Mouse (Mus musculus) layer of hippocampus, adult 9-10 months (tissue): ENCODE results near the gene Pmepa1.
A peak's percentile ranks its signal among the peaks of the same experiment; 100 is the strongest.

Experiments
- DNase-seq: peaks from one replicate; pipeline ENCODE4 v3.0.0; 2022; ENCODE audit warnings: low spot score

The Pmepa1 gene

DNA sequence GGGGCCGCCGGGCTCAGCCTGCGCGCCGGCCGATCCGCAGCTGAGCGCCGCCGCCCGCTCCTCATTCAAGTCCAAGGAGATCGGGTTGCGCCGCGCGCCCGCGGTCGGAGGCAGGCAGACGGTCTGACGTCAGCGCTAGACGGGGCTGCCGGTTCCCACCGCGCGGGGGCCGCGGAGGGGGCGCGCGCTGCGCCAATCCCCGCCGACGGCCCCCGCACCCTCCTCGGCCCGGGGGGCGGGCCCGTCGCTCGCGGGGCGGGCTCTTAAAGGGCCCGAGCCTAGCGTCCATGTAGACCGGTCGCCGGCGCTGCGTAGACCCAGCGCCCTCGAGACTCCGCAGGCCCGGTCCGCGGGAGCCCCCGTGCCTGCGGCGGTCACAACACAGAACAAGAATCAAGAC is at the start of gene Pmepa1:
Gene Pmepa1, minus strand, starts transcription at position 125 of the 400 bp plus-strand sequence.
- no peak for DNase-seq

- no peak for DNase-seq
Observed at GRCm38 (mm10) chr2:173321754-173322153, 45.4 kb upstream of the Pmepa1 start.

- DNase-seq: no peak
Observed at GRCm38 (mm10) chr2:173321194-173321593, 44.9 kb upstream of the Pmepa1 start.

DNA sequence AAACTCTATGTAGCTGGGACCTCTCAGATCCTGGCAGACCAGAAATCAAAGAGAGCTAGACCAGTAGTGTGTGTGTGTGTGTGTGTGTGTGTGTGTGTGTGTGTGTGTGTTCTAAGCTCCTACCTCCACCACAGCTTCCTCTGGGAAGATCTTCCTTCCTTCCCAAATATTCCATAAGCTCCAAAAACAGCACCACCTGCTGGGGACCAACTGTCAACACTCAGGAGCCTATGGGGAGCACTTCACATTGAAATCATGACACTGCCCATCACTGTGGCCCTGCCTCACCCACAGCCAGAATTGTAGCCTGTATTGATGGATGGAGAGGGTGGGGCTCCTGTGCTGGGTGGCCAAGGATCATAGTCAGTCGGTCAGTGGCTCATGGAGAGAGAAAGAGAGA is 38.0 kb upstream of the Pmepa1 start:
- no peak for DNase-seq

- DNase-seq: no peak
Observed at GRCm38 (mm10) chr2:173308486-173308885, 32.2 kb upstream of the Pmepa1 start.

- no peak for DNase-seq
Observed at GRCm38 (mm10) chr2:173307984-173308383, 31.7 kb upstream of the Pmepa1 start.

DNA sequence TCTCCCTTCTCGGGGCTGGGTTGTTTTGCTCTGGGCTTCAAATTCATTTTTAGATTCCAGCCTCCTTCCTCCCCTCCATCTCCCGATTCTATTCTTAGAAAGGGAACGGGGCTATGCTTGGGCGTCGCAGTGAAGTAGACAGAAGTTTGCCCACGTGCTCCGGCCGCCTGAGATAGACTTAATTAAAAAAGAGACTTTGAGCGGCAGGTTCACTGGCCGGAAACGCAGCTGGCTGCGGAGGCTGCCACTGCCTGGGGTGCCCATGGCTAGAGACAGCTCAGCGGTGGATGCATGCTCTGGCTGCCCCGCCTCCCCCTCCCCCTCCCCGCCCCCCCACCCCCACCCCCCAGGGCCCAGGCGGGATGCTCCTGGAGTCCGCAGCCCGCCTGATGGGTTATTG is 31.2 kb upstream of the Pmepa1 start:
- no peak for DNase-seq

DNA sequence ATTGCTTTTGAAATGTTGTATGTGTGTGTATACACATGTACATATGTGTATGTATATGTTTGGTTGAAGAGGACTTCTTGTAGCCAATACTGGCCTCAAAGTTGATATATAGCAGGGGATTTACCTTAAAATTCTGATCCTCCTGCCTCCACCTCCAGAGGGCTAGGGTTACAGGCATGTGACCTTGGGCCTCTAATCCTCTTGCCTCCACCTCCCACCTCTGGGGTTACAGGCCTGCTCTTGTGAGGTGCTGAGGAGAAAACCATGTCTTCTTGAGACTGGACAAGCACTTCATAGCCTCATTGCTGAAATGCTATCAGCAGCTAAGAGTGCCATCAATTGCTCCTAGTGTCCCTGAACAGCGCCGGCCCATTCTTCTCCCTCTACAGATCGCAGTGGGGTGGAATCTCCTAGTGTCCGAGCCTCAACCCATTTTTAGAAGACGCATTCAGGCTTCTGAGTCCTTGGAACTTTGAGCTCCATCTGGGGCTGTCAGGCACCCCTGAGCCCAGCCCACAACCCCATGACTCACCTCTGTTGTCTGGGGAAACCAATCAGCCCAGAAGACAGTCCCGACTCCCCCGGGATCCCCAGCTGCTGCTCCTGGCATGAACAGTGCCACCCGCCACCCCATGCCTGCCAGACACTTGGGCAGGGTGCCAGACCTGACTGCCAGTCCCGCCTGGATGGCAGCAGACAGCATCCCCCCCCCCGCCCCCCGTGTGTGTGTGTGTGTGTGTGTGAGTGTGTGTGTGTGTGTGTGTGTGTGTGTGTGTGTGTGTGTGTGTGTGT is 30.6 kb upstream of the Pmepa1 start:
- peak; percentile 59 for DNase-seq

DNA sequence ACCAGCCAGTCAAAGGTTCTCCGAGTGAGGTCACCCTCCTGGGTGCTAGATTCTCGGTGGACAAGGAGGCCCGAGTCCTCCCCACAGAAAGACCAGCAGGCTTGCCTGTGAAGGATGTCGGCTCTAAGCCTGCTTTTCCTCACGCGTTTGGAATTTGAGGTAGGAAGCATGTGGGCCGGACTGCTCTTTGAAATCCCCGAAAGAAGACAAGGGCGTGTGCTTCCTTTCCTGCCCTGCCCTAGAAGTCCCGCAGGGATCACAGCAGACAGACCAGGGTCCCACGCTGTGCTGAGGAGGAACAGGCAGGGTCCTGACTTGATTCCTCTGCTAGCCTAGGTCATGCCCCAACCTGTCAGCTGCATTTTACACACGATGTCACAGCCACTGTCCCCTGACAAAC is 28.7 kb upstream of the Pmepa1 start:
- DNase-seq: no peak

DNA sequence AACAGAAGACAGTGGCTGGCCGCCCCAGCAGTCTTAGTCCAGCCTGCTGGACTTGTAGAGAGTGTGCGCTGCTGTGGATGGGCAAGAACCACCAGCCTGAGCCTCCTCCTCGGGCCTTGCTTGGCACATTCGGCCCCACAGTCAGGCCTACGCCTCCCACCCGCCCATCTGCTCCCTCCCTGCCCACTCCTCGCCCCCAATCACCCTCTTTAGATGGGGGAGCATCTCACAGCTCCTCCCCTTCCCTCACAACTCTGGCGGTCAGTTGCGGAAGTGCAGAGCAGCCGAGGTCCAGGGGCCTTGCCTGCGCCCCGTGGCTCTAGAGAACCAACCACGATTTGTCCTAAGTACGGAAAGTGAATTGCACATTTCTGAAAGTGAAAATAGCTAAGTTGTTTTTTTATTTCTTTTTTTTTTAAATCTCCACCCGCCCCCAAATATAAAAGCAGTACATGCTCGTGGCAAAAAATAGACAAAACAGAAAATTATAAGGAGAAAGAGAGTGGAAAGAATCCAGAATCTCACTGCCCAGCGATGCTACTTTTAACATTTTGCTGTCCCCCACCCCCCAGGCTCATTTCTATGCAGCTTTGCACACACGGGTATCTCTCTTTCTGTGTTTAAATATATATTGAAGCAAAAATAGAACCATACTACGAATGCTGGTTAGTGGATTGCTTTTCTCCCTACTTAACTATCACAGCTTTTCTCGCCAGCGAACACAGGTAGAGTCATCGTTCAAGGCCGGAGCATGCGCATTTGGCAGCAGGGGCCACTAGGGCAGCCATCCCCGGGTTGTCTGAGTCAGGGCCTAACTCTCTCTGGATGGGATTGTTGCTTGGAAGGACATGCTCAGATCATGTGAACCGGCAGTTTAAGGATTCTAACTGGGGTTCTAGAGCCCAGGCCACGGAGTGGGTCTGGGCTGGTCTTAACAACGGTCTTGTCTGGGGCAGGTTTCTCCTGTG is 24.6 kb upstream of the Pmepa1 start:
- DNase-seq: no peak

DNA sequence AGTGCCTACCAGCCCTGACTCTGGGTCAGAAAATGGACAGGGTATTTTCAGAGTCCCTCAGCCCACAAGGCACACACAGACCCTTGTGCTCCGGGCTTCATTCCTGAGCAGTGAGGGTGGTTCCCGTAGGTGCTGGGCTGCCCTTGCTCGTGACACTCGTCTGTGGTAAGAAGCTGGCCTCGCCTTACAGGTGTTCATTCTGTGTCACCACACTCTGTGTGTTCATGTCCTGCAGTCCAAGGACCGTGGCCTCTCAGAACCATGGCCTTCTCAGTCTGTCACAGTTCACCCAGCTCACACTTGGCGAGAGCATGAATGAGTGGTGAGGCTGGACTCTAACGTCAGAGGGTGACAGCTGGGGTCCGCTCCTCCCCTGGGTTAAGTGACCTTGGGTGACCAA is 20.1 kb upstream of the Pmepa1 start:
- no peak for DNase-seq

DNA sequence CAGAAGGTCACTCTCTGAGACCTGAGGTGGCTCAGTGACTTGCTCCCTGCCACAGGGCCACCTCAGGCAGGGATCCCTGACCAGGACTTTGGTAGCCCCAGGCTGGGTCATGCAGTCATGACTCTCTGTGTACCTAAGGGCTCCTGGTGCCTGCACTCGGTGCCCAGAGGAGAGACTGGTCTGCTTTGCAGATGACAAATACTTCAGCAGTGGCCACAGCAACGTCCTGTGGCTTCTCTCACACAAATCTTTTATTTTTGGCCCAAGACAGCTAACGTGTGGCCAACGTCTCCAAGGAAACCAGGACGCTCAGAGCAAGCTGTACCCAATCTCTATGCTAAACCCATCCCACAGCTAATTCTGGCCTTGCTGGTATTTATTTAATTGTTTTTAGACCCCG is 16.7 kb upstream of the Pmepa1 start:
- DNase-seq: no peak

GRCm38 (mm10) chr2:173292551-173292950 is 16.2 kb upstream of the Pmepa1 start:
- DNase-seq: no peak

DNA sequence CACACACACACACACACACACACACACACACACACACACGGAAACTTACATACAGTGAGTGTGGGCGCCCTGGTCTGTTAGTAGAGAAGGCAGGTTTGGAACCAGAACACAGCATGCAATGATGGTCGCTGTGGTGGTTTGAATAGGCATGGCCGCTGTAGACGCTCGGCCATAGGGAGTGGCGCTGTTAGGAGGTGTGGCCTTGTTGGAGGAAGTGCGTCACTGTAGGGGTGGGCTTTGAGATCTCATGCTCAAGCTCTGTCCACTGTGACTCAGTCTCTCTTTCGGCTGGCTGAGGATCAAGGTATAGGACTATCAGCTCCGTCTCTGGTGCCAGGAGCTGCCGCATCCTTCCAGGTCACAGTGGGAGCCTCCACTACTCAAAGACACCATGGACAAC is 14.6 kb upstream of the Pmepa1 start:
- DNase-seq: no peak

- no peak for DNase-seq
Observed at GRCm38 (mm10) chr2:173289928-173290327, 13.6 kb upstream of the Pmepa1 start.

GRCm38 (mm10) chr2:173285816-173286538 is 9.6 kb upstream of the Pmepa1 start:
- no peak for DNase-seq

GRCm38 (mm10) chr2:173284771-173285170 is 8.4 kb upstream of the Pmepa1 start:
- DNase-seq: no peak

DNA sequence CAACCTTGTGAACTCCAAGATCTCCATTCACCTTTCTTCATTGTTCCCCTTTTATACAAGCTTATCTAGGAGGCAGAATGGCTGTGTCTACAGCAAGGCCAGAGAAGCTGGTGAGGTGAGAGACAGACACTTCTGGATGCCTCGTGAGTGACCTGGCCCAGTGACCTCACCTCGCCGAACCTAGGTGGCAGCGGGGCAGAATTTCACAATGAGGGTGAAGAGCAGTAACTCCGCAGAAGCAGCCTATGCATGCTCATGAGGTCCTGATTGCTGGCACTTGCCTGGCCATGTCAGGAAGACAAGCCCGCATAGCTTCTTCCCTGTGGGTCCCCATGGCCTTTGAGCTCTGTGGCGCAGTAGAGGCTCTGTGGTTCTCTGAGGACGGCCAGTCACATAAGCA is 5.9 kb upstream of the Pmepa1 start:
- DNase-seq: no peak

DNA sequence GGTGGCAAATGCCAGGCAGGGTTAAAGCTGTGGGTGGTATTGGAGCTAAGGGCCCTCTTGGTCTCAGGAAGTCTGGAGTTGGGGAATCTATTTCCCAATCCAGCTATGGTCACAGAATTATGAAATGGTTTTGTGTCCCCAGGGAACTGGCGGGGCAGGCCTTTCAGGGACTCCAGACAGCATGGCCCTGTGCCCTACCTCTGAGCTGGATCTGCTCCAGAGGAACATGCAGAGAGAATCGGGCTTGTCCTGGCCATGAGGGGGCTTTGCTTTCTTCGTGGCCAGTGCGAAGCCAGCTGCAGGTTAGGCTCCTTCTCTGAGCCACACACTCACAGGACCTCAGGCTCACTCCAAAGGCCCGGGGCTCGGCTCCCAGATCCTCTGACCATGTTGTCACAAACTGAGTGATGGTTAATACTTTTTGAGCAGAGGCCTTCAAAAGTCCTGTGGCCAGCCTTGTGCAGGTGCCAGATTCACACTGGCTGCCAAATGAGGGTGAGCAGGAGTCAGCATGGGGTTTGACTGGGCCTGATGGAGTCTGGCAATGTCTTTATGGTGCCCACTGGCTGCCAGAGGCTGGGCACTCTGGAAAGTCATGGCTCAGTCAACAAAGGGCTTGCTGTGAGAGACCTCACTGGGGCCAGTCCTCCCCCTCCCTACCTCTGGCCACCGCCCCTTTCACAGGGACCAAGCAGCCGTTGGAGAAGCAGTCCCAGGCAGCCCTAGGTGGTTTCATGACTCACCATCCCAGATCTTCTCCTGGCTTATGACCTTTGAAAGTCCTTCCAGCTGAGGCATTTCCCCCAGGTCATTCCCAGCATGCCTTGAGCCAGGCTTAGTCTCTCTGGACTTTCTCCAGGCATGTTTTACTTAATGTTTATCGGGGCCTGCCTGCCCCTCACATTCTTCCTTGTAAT is 4.9 kb upstream of the Pmepa1 start:
- no peak for DNase-seq

DNA sequence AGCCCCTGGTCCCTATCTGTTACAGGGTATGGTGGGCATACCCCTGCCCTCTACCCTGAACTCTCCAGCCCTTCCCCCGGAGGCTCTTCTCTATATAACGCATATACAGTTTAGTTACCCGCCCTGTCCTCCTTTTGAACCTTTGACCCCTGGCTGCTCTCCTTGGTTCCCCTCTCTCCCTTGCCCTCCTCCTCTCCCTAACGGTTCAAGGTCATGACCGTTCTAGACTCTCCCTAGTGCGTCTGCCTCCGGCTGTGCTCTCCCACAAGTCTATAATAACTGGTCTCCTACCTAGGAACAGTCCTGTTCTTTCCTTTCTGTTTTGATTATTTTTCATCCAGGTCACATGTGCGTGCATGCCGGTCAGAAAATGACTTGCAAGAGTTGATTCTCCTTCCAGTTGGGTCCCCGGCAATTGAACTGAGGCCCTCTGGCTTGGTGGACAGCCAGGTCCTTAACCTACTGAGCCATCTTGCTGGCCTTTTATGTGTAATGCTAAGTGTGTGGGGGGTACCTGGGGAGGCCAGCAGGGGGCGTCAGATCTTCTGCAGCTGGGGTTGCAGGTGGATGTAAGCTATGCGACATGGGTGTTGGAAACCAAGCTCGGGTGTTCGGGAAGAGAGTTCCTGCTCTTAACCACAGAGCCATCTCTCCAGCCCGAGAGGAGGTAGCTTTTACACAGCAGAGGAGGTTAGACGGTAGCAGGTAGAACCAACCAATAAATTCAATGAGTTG is 2.7 kb upstream of the Pmepa1 start:
- no peak for DNase-seq

- no peak for DNase-seq
Observed at GRCm38 (mm10) chr2:173276859-173277258, 526 bp upstream of the Pmepa1 start.
